Mouse (Mus musculus): ENCODE measurements around the gene Eci1. TPM values are rescaled to one million over a fixed set of nuclear protein-coding genes. Genes with fewer than 3 reads are reported as not detected.
"Not testable (repeated sequence)": the region's sequence is repeated elsewhere in the genome, so short reads cannot be mapped to it uniquely, and the experiment has no call there.

Gene Eci1
- 10 to 100 TPM; 24.1 to 34.1 (median 31.1) TPM for total RNA-seq (2022)

DNA sequence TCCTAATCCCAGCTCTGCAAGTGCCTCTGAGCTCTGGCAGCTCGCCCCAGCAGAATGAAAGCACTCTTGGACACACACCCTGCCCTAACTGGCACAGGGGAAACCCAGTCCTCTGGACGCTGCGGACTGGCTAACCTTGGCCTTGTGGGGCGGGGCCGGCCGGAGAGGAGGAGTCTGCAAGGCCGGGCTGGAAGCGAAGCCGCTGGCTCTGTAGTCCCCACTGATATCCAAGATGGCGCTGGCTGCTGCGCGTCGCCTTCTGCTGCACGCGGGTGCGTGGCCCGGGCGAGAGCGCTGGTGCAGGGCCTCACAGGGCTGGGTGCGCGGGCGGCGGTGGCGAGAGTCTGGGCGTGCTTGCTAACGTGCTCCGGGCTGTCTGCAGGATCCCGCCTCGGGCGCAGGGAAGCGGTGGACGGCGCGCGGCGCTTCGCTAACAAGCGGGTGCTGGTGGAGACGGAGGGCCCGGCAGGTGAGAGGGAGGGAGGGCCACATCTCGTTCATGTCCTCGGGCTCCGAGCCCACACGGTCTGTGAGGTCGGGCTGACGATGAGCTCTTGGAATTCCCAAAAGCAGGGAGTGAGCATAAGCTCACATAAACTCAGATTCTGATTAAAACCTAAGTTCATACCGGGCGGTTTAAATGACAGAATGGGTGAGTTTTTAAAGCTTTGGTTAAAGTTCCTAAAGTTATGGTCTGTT, at the start of gene Eci1:
Gene Eci1, plus strand, starts transcription at position 171 of the 699 bp plus-strand sequence.
- peak; percentile 84 to 92 for DNase-seq (ENCODE audit: low spot score in 2 of 2)

DNA sequence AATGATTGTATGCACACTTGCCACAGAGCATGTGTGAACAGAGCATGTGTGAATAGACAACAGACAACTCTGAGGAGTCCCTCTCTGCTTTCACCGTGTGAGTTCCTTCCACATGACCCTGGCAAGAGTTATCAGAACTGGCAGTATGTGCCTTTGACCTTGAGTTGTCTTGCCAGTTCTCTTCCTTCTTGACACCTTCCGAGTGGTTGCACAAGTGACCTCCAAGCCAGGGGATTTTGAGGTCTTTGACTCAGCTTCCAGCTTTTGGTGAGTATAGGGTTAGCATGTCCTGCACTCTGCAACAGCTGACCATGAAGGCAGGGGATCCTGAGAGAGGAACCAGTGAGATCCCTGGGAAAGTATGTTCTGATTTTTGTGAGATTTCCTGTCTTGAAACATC, 47.9 kb upstream of the Eci1 start:
- DNase-seq (ENCODE audit: low spot score in 2 of 2), result no peak

- DNase-seq (ENCODE audit: low spot score in 2 of 2), result no peak
Measured at GRCm38 (mm10) chr17:24383789-24384188, 42.7 kb upstream of the Eci1 start.

- DNase-seq (ENCODE audit: low spot score in 2 of 2), result no peak
Measured at GRCm38 (mm10) chr17:24388711-24389110, 37.7 kb upstream of the Eci1 start.

GRCm38 (mm10) chr17:24389865-24390264, 36.6 kb upstream of the Eci1 start:
- no peak for DNase-seq (ENCODE audit: low spot score in 2 of 2)

- no peak for DNase-seq (ENCODE audit: low spot score in 2 of 2)
Measured at GRCm38 (mm10) chr17:24391149-24391548, 35.3 kb upstream of the Eci1 start.

DNA sequence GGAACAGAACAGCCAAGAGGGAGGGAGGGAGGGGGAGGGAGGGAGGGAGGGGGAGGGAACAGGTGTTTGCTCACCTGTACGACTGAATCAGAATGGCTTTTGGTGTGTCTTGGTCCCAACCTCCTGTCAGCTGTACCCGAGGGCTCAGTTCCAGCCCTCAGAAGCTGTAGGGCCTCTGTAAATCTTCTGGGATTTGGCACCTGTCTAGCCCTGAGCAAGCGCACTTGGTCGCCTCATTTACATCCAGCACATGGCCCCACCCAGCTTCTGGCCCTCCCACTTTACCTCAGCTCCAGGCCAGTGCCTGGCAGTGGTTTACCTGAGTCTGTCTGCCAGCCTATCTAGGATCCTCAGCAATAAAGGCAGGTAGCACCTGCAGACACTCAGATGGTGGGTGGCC, 32.9 kb upstream of the Eci1 start:
- no peak for DNase-seq (ENCODE audit: low spot score in 2 of 2)

DNA sequence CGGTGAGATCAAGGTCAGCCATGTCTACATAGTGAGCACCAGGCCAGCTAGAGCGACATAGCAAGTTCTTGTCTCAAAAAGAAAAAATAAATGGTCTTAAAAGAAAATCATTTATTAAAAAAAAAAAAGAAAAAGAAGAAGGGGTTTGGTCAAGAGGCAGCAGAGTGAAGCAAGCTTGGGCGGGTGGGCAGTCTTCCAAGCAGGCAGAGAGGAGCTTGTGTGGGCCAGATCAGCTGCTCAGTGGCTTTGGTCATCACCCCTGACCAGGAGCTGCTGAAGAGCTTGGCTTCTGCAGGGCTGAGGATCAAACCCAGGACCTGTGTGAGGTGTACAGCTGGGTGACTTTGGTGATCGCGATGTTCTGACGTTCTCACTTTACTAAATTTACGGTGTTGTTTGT, 32.0 kb upstream of the Eci1 start:
- DNase-seq (ENCODE audit: low spot score in 2 of 2), result no peak

- DNase-seq (ENCODE audit: low spot score in 2 of 2), result no peak
Measured at GRCm38 (mm10) chr17:24402371-24402770, 24.1 kb upstream of the Eci1 start.

GRCm38 (mm10) chr17:24407116-24407803, 19.2 kb upstream of the Eci1 start:
- no peak for DNase-seq (ENCODE audit: low spot score in 2 of 2)

GRCm38 (mm10) chr17:24413557-24414211, 12.8 kb upstream of the Eci1 start:
- no peak for DNase-seq (ENCODE audit: low spot score in 2 of 2)

- DNase-seq (ENCODE audit: low spot score in 2 of 2), result peak; percentile 88 to 89
Measured at GRCm38 (mm10) chr17:24414230-24414976, 12.0 kb upstream of the Eci1 start, which contains the start of gene Rnps1. Gene Rnps1, plus strand, starts transcription at chr17:24414565.

DNA sequence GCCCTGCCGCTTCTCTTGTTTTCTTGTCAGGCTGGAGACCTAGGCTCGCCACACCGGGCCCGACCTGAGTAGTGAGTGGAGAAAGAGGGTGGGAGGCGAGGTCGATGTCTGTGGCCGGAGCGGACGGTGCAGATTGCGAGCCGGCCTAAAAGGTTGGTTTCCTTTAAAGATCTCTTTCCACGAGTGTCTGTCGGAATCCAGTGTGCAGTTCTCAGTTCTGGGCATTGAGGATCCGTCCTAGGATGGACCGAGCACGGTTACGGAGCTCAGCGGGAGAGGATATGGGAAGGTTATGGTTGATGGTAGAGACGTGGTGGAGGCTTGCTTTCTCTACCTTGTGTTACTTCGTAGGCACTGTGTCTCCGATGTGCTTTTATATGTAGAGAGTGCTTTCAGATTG, 11.4 kb upstream of the Eci1 start:
- DNase-seq (ENCODE audit: low spot score in 2 of 2), result no peak

- DNase-seq (ENCODE audit: low spot score in 2 of 2), result no peak
Measured at GRCm38 (mm10) chr17:24416051-24416652, 10.3 kb upstream of the Eci1 start.

DNA sequence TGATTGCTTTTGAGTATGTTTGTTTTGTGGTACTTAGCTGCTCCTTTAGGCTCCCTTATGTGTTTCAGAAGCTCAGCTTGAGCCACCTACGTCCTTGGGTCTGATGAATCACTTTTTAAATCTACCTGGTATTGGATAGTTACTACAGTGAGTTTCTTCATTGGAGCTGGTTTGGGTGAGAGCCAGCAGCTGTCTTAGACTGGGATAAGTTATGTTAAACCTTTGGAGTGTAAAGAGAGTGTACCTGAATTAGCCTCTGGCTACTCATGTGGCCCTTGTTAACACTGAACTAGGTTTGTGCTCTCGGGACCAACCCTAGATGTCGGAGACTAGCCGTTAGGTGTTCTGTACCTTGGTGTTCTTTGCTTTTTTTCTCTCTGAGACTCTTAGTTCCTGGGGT, 3.3 kb upstream of the Eci1 start:
- no peak for DNase-seq (ENCODE audit: low spot score in 2 of 2)

DNA sequence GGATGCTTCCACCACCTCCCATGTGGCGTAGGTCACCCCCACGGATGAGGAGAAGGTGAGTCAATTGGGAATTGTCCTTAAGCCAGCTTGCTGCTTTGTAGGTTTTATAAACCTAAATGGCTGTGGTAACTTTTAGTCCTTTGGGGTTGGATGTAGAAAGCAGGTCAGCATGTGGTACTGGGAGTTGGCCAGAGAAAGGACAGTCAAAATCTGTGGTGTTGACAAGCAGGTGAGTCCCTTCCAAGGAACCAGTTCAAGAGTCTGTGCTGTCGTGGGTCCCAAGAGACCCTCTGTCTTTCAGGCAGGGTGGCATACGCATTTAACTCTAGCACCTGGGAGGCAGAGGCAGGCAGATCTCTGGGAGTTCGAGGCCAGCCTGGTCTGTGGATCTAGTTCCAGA, 2.0 kb upstream of the Eci1 start:
- no peak for DNase-seq (ENCODE audit: low spot score in 2 of 2)

GRCm38 (mm10) chr17:24425326-24425725, 1.1 kb upstream of the Eci1 start:
- not testable (repeated sequence) for DNase-seq (ENCODE audit: low spot score in 2 of 2)

GRCm38 (mm10) chr17:24425905-24426304, 536 bp upstream of the Eci1 start:
- DNase-seq (ENCODE audit: low spot score in 2 of 2), result no peak

GRCm38 (mm10) chr17:24427170-24427557, 723 bp downstream of the Eci1 start:
- no peak for DNase-seq (ENCODE audit: low spot score in 2 of 2)

DNA sequence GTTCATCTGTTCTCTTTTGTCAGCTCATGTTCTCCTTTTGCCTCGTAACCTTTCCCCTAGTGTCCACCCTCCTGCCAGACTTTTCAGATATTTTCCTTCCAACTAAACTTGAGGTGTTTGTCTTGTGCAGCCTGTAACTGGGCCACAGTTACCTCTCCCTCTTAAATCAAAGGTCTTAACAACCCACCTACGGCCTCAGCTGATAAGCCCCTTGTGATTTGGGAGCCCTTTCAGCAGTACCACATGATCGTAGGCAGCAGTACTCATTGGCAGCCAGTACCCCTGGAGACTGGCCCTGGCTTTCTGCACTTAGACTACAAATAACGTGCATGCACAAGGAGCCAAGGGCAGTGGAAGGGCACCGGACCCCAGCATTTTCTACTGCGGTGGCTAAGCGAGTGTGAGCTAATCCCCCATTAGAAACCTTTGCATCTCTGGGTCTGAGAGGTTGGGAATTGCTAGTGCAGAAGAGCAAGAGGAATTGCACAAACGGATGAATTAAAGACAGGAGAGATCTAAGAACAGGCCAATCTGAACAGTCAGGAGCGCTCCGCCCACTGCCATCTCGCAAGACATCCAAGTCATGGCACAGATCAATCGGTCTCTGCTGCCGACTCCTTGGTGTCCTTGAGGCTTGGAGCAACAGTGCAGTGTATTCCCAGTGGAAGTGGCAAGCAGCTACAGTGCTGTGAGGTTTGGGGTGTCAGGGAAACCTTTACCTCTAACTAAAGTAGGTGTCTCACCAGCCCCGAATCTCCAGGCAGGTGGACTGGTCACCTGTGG, 3.0 kb downstream of the Eci1 start:
- no peak for DNase-seq (ENCODE audit: low spot score in 2 of 2)

DNA sequence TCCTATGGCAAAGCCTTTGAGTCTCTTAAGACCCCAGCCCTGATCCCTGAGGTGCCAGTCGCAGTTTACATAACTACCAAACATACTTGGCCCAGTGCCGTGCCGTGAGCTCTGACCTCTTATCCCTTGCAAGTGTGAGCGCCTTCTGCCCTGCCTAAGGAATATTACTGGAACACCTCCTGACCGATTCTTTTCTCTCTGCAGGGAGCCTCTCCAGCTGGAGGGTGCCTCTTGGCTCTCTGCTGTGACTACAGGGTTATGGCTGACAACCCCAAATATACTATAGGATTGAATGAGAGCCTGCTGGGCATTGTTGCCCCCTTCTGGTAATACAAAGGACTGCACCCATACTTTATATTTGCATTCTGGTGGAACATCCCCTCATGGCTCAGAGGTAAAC, 10.6 kb downstream of the Eci1 start:
- DNase-seq (ENCODE audit: low spot score in 2 of 2), result no peak

Data from left cerebral cortex, adult 8-10 months (tissue).